Mouse (Mus musculus): Measurements from ENCODE around the gene Eno3. TPM values are rescaled to one million over a fixed set of nuclear protein-coding genes. Genes with fewer than 3 reads are reported as not detected.
A peak's percentile ranks its signal among the peaks of the same experiment; 100 is the strongest.

Eno3 gene
- total and polyA plus RNA-seq, 2 experiments from 2014 or later: 1,204 to 1,376 TPM

DNA sequence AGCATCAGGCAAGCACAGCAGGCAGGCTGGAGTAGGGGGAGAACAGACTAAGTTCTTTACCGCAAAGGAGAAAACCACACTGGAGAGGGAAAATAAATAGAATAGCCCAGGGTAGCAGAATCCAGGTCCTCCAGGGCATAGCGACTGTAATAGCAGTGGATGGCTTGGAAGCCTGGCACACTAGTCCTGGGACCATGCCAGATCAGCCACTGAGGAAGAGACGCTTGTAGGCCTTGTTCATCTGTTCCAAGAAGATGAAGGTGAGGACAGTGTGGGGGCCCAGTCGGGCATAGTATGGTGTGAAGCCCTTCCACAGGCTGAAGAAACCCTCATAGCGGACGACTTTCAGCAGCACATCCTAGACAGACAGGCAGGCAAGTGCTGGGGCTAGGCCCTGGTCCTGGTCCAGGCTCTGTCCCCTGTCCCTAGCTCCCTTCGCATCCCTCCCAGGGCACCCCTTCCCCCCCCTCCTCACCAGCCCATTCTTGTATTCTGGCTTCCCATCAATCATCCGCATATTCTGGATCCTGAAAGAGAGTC lies 12.4 kb upstream of the Eno3 start:
- no peak for TF ChIP-seq CTCF (IDR thresholded peaks at IDR 0.05; ENCODE audit: low read depth)
- TF ChIP-seq EP300 (IDR thresholded peaks at IDR 0.05; ENCODE audit: low read depth): no peak
- Histone ChIP-seq H3K4me3 (ENCODE audit: low read depth, low read length) (no peak overlapping the region), H3K27me3 (ENCODE audit: control insufficient read depth, insufficient read depth, low read length) (no peaks in the 10 kb centered on the region), H3K27ac (ENCODE audit: low read depth) (no peak overlapping the region), H3K4me1 (ENCODE audit: control insufficient read depth, insufficient read depth) (peaks cover 8% of the 10 kb centered on the region; the same call in 1 of the 2 replicates), H3K36me3 (replicated peaks; ENCODE audit: control insufficient read depth, insufficient read depth, low read length) (peaks cover 30% of the 10 kb centered on the region), H3K4me2 (ENCODE audit: low read depth, low read length) (no peak overlapping the region), H3K9ac (replicated peaks; ENCODE audit: low read depth, low read length) (no peak overlapping the region), H3K9me3 (replicated peaks; ENCODE audit: control insufficient read depth, low read length) (no peaks in the 10 kb centered on the region)
- WGBS: 86% methylated on average over 8 of the region's 8 CpGs
- ATAC-seq (ENCODE audit: insufficient read depth, low read depth) (no peak), DNase-seq (ENCODE audit: low spot score) (no peak)

GRCm38 (mm10) chr11:70645461-70646258 lies 11.3 kb upstream of the Eno3 start:
- no peak for TF ChIP-seq CTCF (IDR thresholded peaks at IDR 0.05; ENCODE audit: low read depth)
- TF ChIP-seq EP300 (IDR thresholded peaks at IDR 0.05; ENCODE audit: low read depth): no peak
- no peak; the same call in 1 of the 2 replicates for ATAC-seq (ENCODE audit: insufficient read depth, low read depth)
- 61% methylated on average over 12 of the region's 12 CpGs for WGBS
- Histone ChIP-seq H3K27me3 (ENCODE audit: control insufficient read depth, insufficient read depth, low read length) (no peaks in the 10 kb centered on the region), H3K4me2 (ENCODE audit: low read depth, low read length) (peak overlapping the region; percentile 78), H3K36me3 (replicated peaks; ENCODE audit: control insufficient read depth, insufficient read depth, low read length) (peaks cover 39% of the 10 kb centered on the region), H3K27ac (ENCODE audit: low read depth) (peak overlapping the region; percentile 87), H3K9ac (replicated peaks; ENCODE audit: low read depth, low read length) (peak overlapping the region; percentile 77), H3K9me3 (replicated peaks; ENCODE audit: control insufficient read depth, low read length) (no peaks in the 10 kb centered on the region), H3K4me1 (ENCODE audit: control insufficient read depth, insufficient read depth) (peaks cover 8% of the 10 kb centered on the region; the same call in 1 of the 2 replicates), H3K4me3 (ENCODE audit: low read depth, low read length) (peak overlapping the region; percentile 80)
- DNase-seq (ENCODE audit: low spot score): peak; percentile 42

- Histone ChIP-seq H3K9ac (replicated peaks; ENCODE audit: low read depth, low read length) (peak overlapping the region; percentile 77), H3K4me3 (ENCODE audit: low read depth, low read length) (peak overlapping the region; percentile 80), H3K27me3 (ENCODE audit: control insufficient read depth, insufficient read depth, low read length) (no peaks in the 10 kb centered on the region), H3K9me3 (replicated peaks; ENCODE audit: control insufficient read depth, low read length) (no peaks in the 10 kb centered on the region), H3K4me2 (ENCODE audit: low read depth, low read length) (peak overlapping the region; percentile 78), H3K4me1 (ENCODE audit: control insufficient read depth, insufficient read depth) (peaks cover 8% of the 10 kb centered on the region; the same call in 1 of the 2 replicates), H3K27ac (ENCODE audit: low read depth) (peak overlapping the region; percentile 87), H3K36me3 (replicated peaks; ENCODE audit: control insufficient read depth, insufficient read depth, low read length) (peaks cover 45% of the 10 kb centered on the region)
- DNase-seq (ENCODE audit: low spot score) (peak; percentile 15), ATAC-seq (ENCODE audit: insufficient read depth, low read depth) (no peak)
- no peak for TF ChIP-seq EP300 (IDR thresholded peaks at IDR 0.05; ENCODE audit: low read depth)
- 12% methylated on average over 3 of the region's 3 CpGs for WGBS
These were observed 10.8 kb upstream of the Eno3 start for GRCm38 (mm10) chr11:70646259-70646555.

- peaks cover 8% of the 10 kb centered on the region; the same call in 1 of the 2 replicates for H3K4me1 ChIP-seq (ENCODE audit: control insufficient read depth, insufficient read depth)
- H3K4me3 ChIP-seq (ENCODE audit: low read depth, low read length): peak within 1 kb of the TSS; percentile 80
- peak within 1 kb of the TSS; percentile 97 for H3K27ac ChIP-seq (ENCODE audit: low read depth)
- DNase-seq (ENCODE audit: low spot score) (peak; percentile 99), ATAC-seq (ENCODE audit: insufficient read depth, low read depth) (peak; percentile 93)
- H3K9me3 ChIP-seq (replicated peaks; ENCODE audit: control insufficient read depth, low read length): no peaks in the 10 kb centered on the region
- H3K36me3 ChIP-seq (replicated peaks; ENCODE audit: control insufficient read depth, insufficient read depth, low read length): peaks cover 52% of the 10 kb centered on the region
- peak within 1 kb of the TSS; percentile 86 for H3K9ac ChIP-seq (replicated peaks; ENCODE audit: low read depth, low read length)
- peak within 1 kb of the TSS; percentile 95 for H3K4me2 ChIP-seq (ENCODE audit: low read depth, low read length)
- peak; percentile 87 for TF ChIP-seq EP300 (IDR thresholded peaks at IDR 0.05; ENCODE audit: low read depth)
- 0 out of 2 replicates have a peak, but pooled peaks have one; percentile 26 for TF ChIP-seq CTCF (IDR thresholded peaks at IDR 0.05; ENCODE audit: low read depth)
- under 1% methylated on average over 63 of the region's 63 CpGs for WGBS
- H3K27me3 ChIP-seq (ENCODE audit: control insufficient read depth, insufficient read depth, low read length): no peaks in the 10 kb centered on the region
These were observed 10.0 kb upstream of the Eno3 start, which contains the start of the genes Rnf167 and Slc25a11 for GRCm38 (mm10) chr11:70646691-70647650. Gene Rnf167 (plus strand): TSS chr11:70647235. Gene Slc25a11 (minus strand): TSS chr11:70647479.
